Mouse (Mus musculus): Measurements from ENCODE around the gene Rims1.

Rims1 gene

GRCm38 (mm10) chr1:22596197-22596596, 209.6 kb downstream of the Rims1 start:
- intact Hi-C loops (cut with DNase I): no loop called here

GRCm38 (mm10) chr1:22594841-22595240, 211.0 kb downstream of the Rims1 start:
- intact Hi-C loops (cut with DNase I): no loop called here

GRCm38 (mm10) chr1:22587859-22588383, 217.9 kb downstream of the Rims1 start:
- intact Hi-C loops (cut with DNase I): no loop called here

- intact Hi-C loops (cut with DNase I): no loop called here
Measured at GRCm38 (mm10) chr1:22585560-22585959, 220.2 kb downstream of the Rims1 start.

GRCm38 (mm10) chr1:22579470-22579869, 226.3 kb downstream of the Rims1 start:
- intact Hi-C loops (cut with DNase I): no loop called here

GRCm38 (mm10) chr1:22572720-22573119, 233.1 kb downstream of the Rims1 start:
- intact Hi-C loops (cut with DNase I): no loop called here

GRCm38 (mm10) chr1:22546273-22546672, 259.5 kb downstream of the Rims1 start:
- intact Hi-C loops (cut with DNase I): no loop called here

- intact Hi-C loops (cut with DNase I): no loop called here
Measured at GRCm38 (mm10) chr1:22538129-22538528, 267.7 kb downstream of the Rims1 start.

GRCm38 (mm10) chr1:22536776-22537175, 269.0 kb downstream of the Rims1 start:
- intact Hi-C loops (cut with DNase I): no loop called here

GRCm38 (mm10) chr1:22535049-22535448, 270.7 kb downstream of the Rims1 start:
- intact Hi-C loops (cut with DNase I): no loop called here

GRCm38 (mm10) chr1:22533146-22534096, 272.4 kb downstream of the Rims1 start:
- intact Hi-C loops (cut with DNase I): no loop called here

GRCm38 (mm10) chr1:22515103-22515502, 290.7 kb downstream of the Rims1 start:
- intact Hi-C loops (cut with DNase I): no loop called here

- intact Hi-C loops (cut with DNase I): no loop called here
Measured at GRCm38 (mm10) chr1:22512421-22512820, 293.4 kb downstream of the Rims1 start.

- intact Hi-C loops (cut with DNase I): no loop called here
Measured at GRCm38 (mm10) chr1:22511614-22512013, 294.2 kb downstream of the Rims1 start.

- intact Hi-C loops (cut with DNase I): no loop called here
Measured at GRCm38 (mm10) chr1:22508735-22509615, 296.8 kb downstream of the Rims1 start.

- intact Hi-C loops (cut with DNase I): no loop called here
Measured at GRCm38 (mm10) chr1:22487270-22487864, 318.4 kb downstream of the Rims1 start.

GRCm38 (mm10) chr1:22476220-22476619, 329.6 kb downstream of the Rims1 start:
- intact Hi-C loops (cut with DNase I): no loop called here

GRCm38 (mm10) chr1:22467033-22467432, 338.8 kb downstream of the Rims1 start:
- intact Hi-C loops (cut with DNase I): no loop called here

GRCm38 (mm10) chr1:22466597-22466996, 339.2 kb downstream of the Rims1 start:
- intact Hi-C loops (cut with DNase I): no loop called here

GRCm38 (mm10) chr1:22424020-22424419, 381.8 kb downstream of the Rims1 start:
- intact Hi-C loops (cut with DNase I): no loop called here

GRCm38 (mm10) chr1:22422102-22422501, 383.7 kb downstream of the Rims1 start:
- intact Hi-C loops (cut with DNase I): no loop called here

All from adrenal gland (tissue).